Mouse (Mus musculus): ENCODE measurements at regions not wholly inside any gene's neighbourhood (a gene's known extent, or its start where the extent isn't known, plus 50 kb on each side); places are given as distances from the start of the nearest gene placed in this dataset.
A peak's percentile ranks its signal among the peaks of the same experiment; 100 is the strongest.

GRCm38 (mm10) chr12:77642336-77642735, 404.4 kb downstream of the Fut8 start:
- no peak overlapping the region for H3K9ac ChIP-seq
- H3K27me3 ChIP-seq (ENCODE audit: control insufficient read depth, insufficient read depth, low read length), result no peaks in the 10 kb centered on the region
- H3K9me3 ChIP-seq (ENCODE audit: control insufficient read depth, low read length), result no peaks in the 10 kb centered on the region
- 76% methylated on average over 4 of the region's 4 CpGs for WGBS
- no peak overlapping the region for H3K4me3 ChIP-seq (replicated peaks; ENCODE audit: low read length)
- DNase-seq (ENCODE audit: low spot score) (no peak), ATAC-seq (ENCODE audit: low FRiP score) (no peak)
- H3K36me3 ChIP-seq (replicated peaks; ENCODE audit: control insufficient read depth, insufficient read depth), result no peaks in the 10 kb centered on the region
- no peak overlapping the region for H3K4me2 ChIP-seq (replicated peaks)
- peaks cover 15% of the 10 kb centered on the region for H3K4me1 ChIP-seq (replicated peaks; ENCODE audit: control insufficient read depth, insufficient read depth, low read length)
- H3K27ac ChIP-seq, result no peak overlapping the region

GRCm38 (mm10) chr12:77647841-77648240, 409.9 kb downstream of the Fut8 start:
- Histone ChIP-seq H3K9me3 (ENCODE audit: control insufficient read depth, low read length) (no peaks in the 10 kb centered on the region), H3K36me3 (replicated peaks; ENCODE audit: control insufficient read depth, insufficient read depth) (no peaks in the 10 kb centered on the region), H3K9ac (no peak overlapping the region), H3K27me3 (ENCODE audit: control insufficient read depth, insufficient read depth, low read length) (no peaks in the 10 kb centered on the region), H3K4me3 (replicated peaks; ENCODE audit: low read length) (no peak overlapping the region), H3K4me2 (replicated peaks) (no peak overlapping the region), H3K27ac (no peak overlapping the region), H3K4me1 (replicated peaks; ENCODE audit: control insufficient read depth, insufficient read depth, low read length) (peaks cover 9% of the 10 kb centered on the region)
- WGBS, result 72% methylated on average over 3 of the region's 3 CpGs
- ATAC-seq (ENCODE audit: low FRiP score) (no peak), DNase-seq (ENCODE audit: low spot score) (no peak)

GRCm38 (mm10) chr12:77654282-77654681, 416.4 kb downstream of the Fut8 start:
- Histone ChIP-seq H3K27me3 (ENCODE audit: control insufficient read depth, insufficient read depth, low read length) (no peaks in the 10 kb centered on the region), H3K9ac (no peak overlapping the region), H3K27ac (no peak overlapping the region), H3K36me3 (replicated peaks; ENCODE audit: control insufficient read depth, insufficient read depth) (no peaks in the 10 kb centered on the region), H3K4me3 (replicated peaks; ENCODE audit: low read length) (no peak overlapping the region), H3K9me3 (ENCODE audit: control insufficient read depth, low read length) (no peaks in the 10 kb centered on the region), H3K4me2 (replicated peaks) (no peak overlapping the region), H3K4me1 (replicated peaks; ENCODE audit: control insufficient read depth, insufficient read depth, low read length) (0 out of 2 replicates have a peak, but pooled peaks cover 8% of the 10 kb centered on the region)
- WGBS, result 88% methylated on average over 3 of the region's 3 CpGs
- DNase-seq (ENCODE audit: low spot score) (no peak), ATAC-seq (ENCODE audit: low FRiP score) (no peak)

- Histone ChIP-seq H3K27ac (no peak overlapping the region; the same call in 1 of the 2 replicates), H3K9ac (no peak overlapping the region)
- DNase-seq (ENCODE audit: low spot score), result no peak
These were observed 419.1 kb downstream of the Fut8 start for GRCm38 (mm10) chr12:77657060-77657459.

GRCm38 (mm10) chr12:77657878-77658277, 420.0 kb downstream of the Fut8 start:
- no peak overlapping the region for H3K9ac ChIP-seq
- H3K27me3 ChIP-seq (ENCODE audit: control insufficient read depth, insufficient read depth, low read length), result no peaks in the 10 kb centered on the region
- DNase-seq (ENCODE audit: low spot score), result no peak
- no peak overlapping the region for H3K4me3 ChIP-seq (replicated peaks; ENCODE audit: low read length)
- 0 out of 2 replicates have a peak, but pooled peaks cover 8% of the 10 kb centered on the region for H3K4me1 ChIP-seq (replicated peaks; ENCODE audit: control insufficient read depth, insufficient read depth, low read length)
- H3K9me3 ChIP-seq (ENCODE audit: control insufficient read depth, low read length), result no peaks in the 10 kb centered on the region
- H3K4me2 ChIP-seq (replicated peaks), result no peak overlapping the region
- no peak for ATAC-seq (ENCODE audit: low FRiP score)
- no peak overlapping the region for H3K27ac ChIP-seq
- no peaks in the 10 kb centered on the region for H3K36me3 ChIP-seq (replicated peaks; ENCODE audit: control insufficient read depth, insufficient read depth)
- WGBS, result 24% methylated on average over 3 of the region's 3 CpGs

More at GRCm38 (mm10) chr12:77657060-77657459, 419.1 kb downstream of the Fut8 start:
- H3K4me1 ChIP-seq (replicated peaks; ENCODE audit: control insufficient read depth, insufficient read depth, low read length), result 0 out of 2 replicates have a peak, but pooled peaks cover 8% of the 10 kb centered on the region
- 33% methylated on average over 5 of the region's 5 CpGs for WGBS
- H3K36me3 ChIP-seq (replicated peaks; ENCODE audit: control insufficient read depth, insufficient read depth), result no peaks in the 10 kb centered on the region
- no peaks in the 10 kb centered on the region for H3K9me3 ChIP-seq (ENCODE audit: control insufficient read depth, low read length)
- no peak overlapping the region for H3K4me2 ChIP-seq (replicated peaks)
- no peak for ATAC-seq (ENCODE audit: low FRiP score)
- H3K27me3 ChIP-seq (ENCODE audit: control insufficient read depth, insufficient read depth, low read length), result no peaks in the 10 kb centered on the region
- H3K4me3 ChIP-seq (replicated peaks; ENCODE audit: low read length), result no peak overlapping the region

GRCm38 (mm10) chr12:77663180-77663579, 425.3 kb downstream of the Fut8 start:
- H3K27ac ChIP-seq, result no peak overlapping the region
- WGBS, result 86% methylated on average over 3 of the region's 3 CpGs

GRCm38 (mm10) chr12:77663665-77664374, 425.9 kb downstream of the Fut8 start:
- no peaks in the 10 kb centered on the region for H3K27me3 ChIP-seq (ENCODE audit: control insufficient read depth, insufficient read depth, low read length)
- 73% methylated on average over 7 of the region's 7 CpGs for WGBS
- no peak overlapping the region for H3K9ac ChIP-seq
- H3K4me3 ChIP-seq (replicated peaks; ENCODE audit: low read length), result no peak overlapping the region
- no peak for DNase-seq (ENCODE audit: low spot score)
- H3K36me3 ChIP-seq (replicated peaks; ENCODE audit: control insufficient read depth, insufficient read depth), result no peaks in the 10 kb centered on the region
- ATAC-seq (ENCODE audit: low FRiP score), result no peak
- H3K4me2 ChIP-seq (replicated peaks), result no peak overlapping the region
- H3K4me1 ChIP-seq (replicated peaks; ENCODE audit: control insufficient read depth, insufficient read depth, low read length), result no peaks in the 10 kb centered on the region; the same call in 1 of the 2 replicates
- H3K9me3 ChIP-seq (ENCODE audit: control insufficient read depth, low read length), result no peaks in the 10 kb centered on the region
- no peak overlapping the region for H3K27ac ChIP-seq

More at GRCm38 (mm10) chr12:77663180-77663579, 425.3 kb downstream of the Fut8 start:
- H3K9ac ChIP-seq, result no peak overlapping the region
- H3K27me3 ChIP-seq (ENCODE audit: control insufficient read depth, insufficient read depth, low read length), result no peaks in the 10 kb centered on the region
- H3K36me3 ChIP-seq (replicated peaks; ENCODE audit: control insufficient read depth, insufficient read depth), result no peaks in the 10 kb centered on the region
- no peak for ATAC-seq (ENCODE audit: low FRiP score)
- H3K4me3 ChIP-seq (replicated peaks; ENCODE audit: low read length), result no peak overlapping the region
- H3K9me3 ChIP-seq (ENCODE audit: control insufficient read depth, low read length), result no peaks in the 10 kb centered on the region
- H3K4me1 ChIP-seq (replicated peaks; ENCODE audit: control insufficient read depth, insufficient read depth, low read length), result no peaks in the 10 kb centered on the region; the same call in 1 of the 2 replicates
- DNase-seq (ENCODE audit: low spot score), result no peak
- no peak overlapping the region for H3K4me2 ChIP-seq (replicated peaks)

- H3K9ac ChIP-seq, result no peak overlapping the region
- no peaks in the 10 kb centered on the region for H3K27me3 ChIP-seq (ENCODE audit: control insufficient read depth, insufficient read depth, low read length)
- no peak overlapping the region for H3K4me3 ChIP-seq (replicated peaks; ENCODE audit: low read length)
- H3K4me2 ChIP-seq (replicated peaks), result no peak overlapping the region
- H3K9me3 ChIP-seq (ENCODE audit: control insufficient read depth, low read length), result no peaks in the 10 kb centered on the region
- DNase-seq (ENCODE audit: low spot score) (peak; percentile 36), ATAC-seq (ENCODE audit: low FRiP score) (no peak)
- peaks cover 7% of the 10 kb centered on the region for H3K4me1 ChIP-seq (replicated peaks; ENCODE audit: control insufficient read depth, insufficient read depth, low read length)
- 67% methylated on average over 8 of the region's 8 CpGs for WGBS
- no peaks in the 10 kb centered on the region for H3K36me3 ChIP-seq (replicated peaks; ENCODE audit: control insufficient read depth, insufficient read depth)
- no peak overlapping the region for H3K27ac ChIP-seq
These were observed 428.5 kb downstream of the Fut8 start for GRCm38 (mm10) chr12:77666411-77666810.

GRCm38 (mm10) chr12:77667151-77667874, 429.4 kb downstream of the Fut8 start:
- no peak overlapping the region for H3K9ac ChIP-seq
- H3K4me3 ChIP-seq (replicated peaks; ENCODE audit: low read length), result no peak overlapping the region
- ATAC-seq (ENCODE audit: low FRiP score), result no peak
- H3K4me1 ChIP-seq (replicated peaks; ENCODE audit: control insufficient read depth, insufficient read depth, low read length), result peaks cover 7% of the 10 kb centered on the region
- H3K27me3 ChIP-seq (ENCODE audit: control insufficient read depth, insufficient read depth, low read length), result no peaks in the 10 kb centered on the region
- DNase-seq (ENCODE audit: low spot score), result no peak
- H3K27ac ChIP-seq, result no peak overlapping the region
- H3K4me2 ChIP-seq (replicated peaks), result no peak overlapping the region
- WGBS, result 72% methylated on average over 10 of the region's 10 CpGs
- no peaks in the 10 kb centered on the region for H3K9me3 ChIP-seq (ENCODE audit: control insufficient read depth, low read length)
- no peaks in the 10 kb centered on the region for H3K36me3 ChIP-seq (replicated peaks; ENCODE audit: control insufficient read depth, insufficient read depth)
